Mouse (Mus musculus) liver, embryonic 14.5 days (tissue): Measurements from ENCODE around the gene Olfr905. TPM values are rescaled to one million over a fixed set of nuclear protein-coding genes. Genes with fewer than 3 reads are reported as not detected.

Experiments used
- ATAC-seq: fragments of 200-750 bp; cut with Nextera tagmentation; 2 replicates; pipeline ENCODE4 v1.8.0; 2017; ENCODE audit warnings: moderate number of reproducible peaks, mild to moderate bottlenecking, moderate library complexity; ENCODE audit not compliant: insufficient read depth
- DNase-seq, 3 experiments: peaks; one replicate each; pipeline ENCODE4 v3.0.0-alpha.2; 2012 to 2013; ENCODE audit warnings: low read depth in 3 of 3, low spot score in 3 of 3
- H3K27ac ChIP-seq: fragments of 300-500 bp; sonication (generic); 2 replicates; pipeline ENCODE4 v1.5.1; 2014; ENCODE audit warnings: moderate library complexity, mild to moderate bottlenecking, control low read depth, inconsistent platforms
- H3K27me3 ChIP-seq: fragments of 300-500 bp; sonication (generic); 2 replicates; pipeline ENCODE4 v1.6.1; 2014; ENCODE audit warnings: mild to moderate bottlenecking, low read length, moderate library complexity; ENCODE audit not compliant: control insufficient read depth, insufficient read depth
- H3K36me3 ChIP-seq: fragments of 300-500 bp; sonication (generic); replicated peaks from 2 replicates; pipeline ENCODE4 v1.6.1; 2014; ENCODE audit warnings: low read depth; ENCODE audit not compliant: control insufficient read depth, insufficient read depth
- H3K4me1 ChIP-seq, 2 experiments: fragments of 200-500 bp in 1 of 2; fragments of 300-500 bp in 1 of 2; sonication (generic) in 1 of 2; replicated peaks; 2 replicates each; pipeline ENCODE4 v1.6.1; 2012 to 2014; ENCODE audit warnings: antibody characterized with exemption in 1 of 2, inconsistent platforms in 1 of 2, low read length in 1 of 2; ENCODE audit not compliant: control insufficient read depth in 2 of 2, insufficient read depth in 2 of 2
- H3K4me2 ChIP-seq: fragments of 300-500 bp; sonication (generic); 2 replicates; pipeline ENCODE4 v1.6.1; 2014; ENCODE audit warnings: low read depth, mild to moderate bottlenecking, control low read depth, moderate library complexity
- H3K4me3 ChIP-seq, 2 experiments: fragments of 200-500 bp in 1 of 2; fragments of 300-500 bp in 1 of 2; sonication (generic) in 1 of 2; 2 replicates each; pipeline ENCODE4 v1.5.1; 2012 to 2014; ENCODE audit warnings: low read depth in 2 of 2, low read length in 2 of 2, mild to moderate bottlenecking in 2 of 2, control low read depth in 1 of 2, inconsistent platforms in 1 of 2, moderate library complexity in 1 of 2; ENCODE audit not compliant: insufficient read depth in 1 of 2
- H3K9ac ChIP-seq: fragments of 300-500 bp; sonication (generic); replicated peaks from 2 replicates; pipeline ENCODE4 v1.6.1; 2014; ENCODE audit warnings: mild to moderate bottlenecking, control low read depth, moderate library complexity
- H3K9me3 ChIP-seq: fragments of 300-500 bp; sonication (generic); 2 replicates; pipeline ENCODE4 v1.6.1; 2016; ENCODE audit warnings: low read length, mixed read lengths; ENCODE audit not compliant: control insufficient read depth
- CTCF ChIP-seq: IDR thresholded peaks from 2 replicates; pipeline ENCODE4 v1.5.1; 2016; ENCODE audit warnings: antibody characterized with exemption, low read depth, control low read depth
- EP300 ChIP-seq: IDR thresholded peaks from 2 replicates; pipeline ENCODE4 v1.6.1; 2016; ENCODE audit warnings: antibody characterized with exemption, low read depth
- WGBS: fragments of 180-500 bp; shearing (Covaris S2); extraction: QIAGEN DNeasy Blood & Tissue Kit; methylation state at CpG from one replicate; pipeline ENCODE4 v1.1.7; 2014; ENCODE audit not compliant: insufficient replicate concordance; 5-methylcytosine and 5-hydroxymethylcytosine counted together
- polyA plus RNA-seq, 2 experiments: library from polyadenylated mRNA; depleted of rRNA in 1 of 2; stranded (reverse) in 1 of 2; unstranded in 1 of 2; fragments of >200 nt; fragmentation: Nextera tagmentation in 1 of 2; extraction: Ambion mirVana in 1 of 2; gene quantifications; 2 replicates each; pipeline versions ENCODE4 v1.2.1 to v1.2.3; 2012 to 2014

Olfr905 gene
- not detected in 2 replicates for polyA plus RNA-seq (2012; rRNA removed)
- polyA plus RNA-seq (2014; fragmentation: Nextera tagmentation; extraction: Ambion mirVana) = not detected in 2 replicates

DNA sequence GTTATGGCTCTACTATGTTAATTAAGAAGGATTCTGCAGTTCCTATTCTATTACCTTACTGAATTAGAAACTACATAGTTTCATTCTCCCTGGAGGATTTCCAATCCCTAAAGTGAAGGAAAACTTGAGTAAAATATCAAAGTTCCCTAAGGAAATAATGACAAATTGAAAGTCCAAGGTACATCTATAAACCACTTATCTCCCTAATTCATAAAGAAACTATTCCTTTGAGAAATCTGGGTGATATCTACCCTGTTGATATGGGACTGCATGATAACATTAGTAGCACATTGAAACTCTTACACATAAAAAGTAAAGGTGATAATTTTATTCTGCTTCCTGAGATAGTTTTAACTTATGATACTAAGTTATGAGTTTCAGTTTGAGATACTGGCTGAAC is at the start of gene Olfr905:
Gene Olfr905, plus strand, starts transcription at position 301 of the 400 bp plus-strand sequence.
- DNase-seq (no peak), ATAC-seq (no peak)
- Histone ChIP-seq H3K27ac (no peak within 1 kb of the TSS), H3K4me1 (no peaks in the 10 kb centered on the region), H3K27me3 (no peaks in the 10 kb centered on the region), H3K4me2 (no peak within 1 kb of the TSS), H3K9ac (no peak within 1 kb of the TSS), H3K4me3 (no peak within 1 kb of the TSS), H3K36me3 (no peaks in the 10 kb centered on the region), H3K9me3 (no peaks in the 10 kb centered on the region)
- TF ChIP-seq CTCF = no peak
- TF ChIP-seq EP300 = no peak

DNA sequence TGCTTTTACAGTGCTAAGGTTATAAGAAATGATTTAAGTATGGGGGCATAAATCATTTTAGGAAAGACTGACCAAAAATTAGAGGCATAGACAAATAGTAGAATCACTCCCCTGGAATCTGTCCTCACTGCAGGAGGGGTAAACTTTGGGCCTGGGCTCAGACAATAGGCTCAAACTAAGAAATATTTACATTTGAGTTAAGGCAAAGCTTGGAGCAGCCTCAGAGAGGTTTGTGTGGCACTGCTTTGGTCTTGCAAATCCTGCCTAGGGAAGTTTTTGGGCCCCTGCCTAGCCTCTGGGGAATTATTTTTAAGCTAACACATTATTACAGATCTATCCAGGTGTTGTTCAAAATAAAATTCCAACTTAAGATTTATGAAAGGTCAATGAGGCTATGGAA is 47.1 kb upstream of the Olfr905 start:
- Histone ChIP-seq H3K4me1 (no peaks in the 10 kb centered on the region), H3K27me3 (no peaks in the 10 kb centered on the region), H3K4me2 (no peak overlapping the region), H3K36me3 (no peaks in the 10 kb centered on the region), H3K9me3 (no peaks in the 10 kb centered on the region), H3K9ac (no peak overlapping the region), H3K4me3 (no peak overlapping the region), H3K27ac (no peak overlapping the region)
- DNase-seq (no peak), ATAC-seq (no peak)
- TF ChIP-seq EP300 = no peak

DNA sequence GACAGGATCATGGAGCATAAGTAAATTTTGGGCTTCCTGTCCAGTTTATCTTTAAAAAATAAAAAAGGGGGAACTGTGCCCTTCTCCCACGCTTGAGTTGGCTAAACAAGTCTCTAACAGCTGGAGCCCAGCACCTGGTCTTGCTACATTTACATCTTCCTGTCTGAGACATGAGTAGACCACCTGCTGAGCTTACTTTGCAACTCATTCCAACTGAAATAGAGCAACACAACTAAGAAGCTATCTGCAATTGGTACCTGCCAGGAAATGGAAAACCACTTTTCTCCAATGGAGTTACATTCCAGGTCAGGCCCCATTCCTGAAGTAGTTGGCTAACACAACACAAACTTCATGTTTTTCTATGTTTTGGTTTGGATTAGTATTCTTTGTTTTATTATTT is 43.9 kb upstream of the Olfr905 start:
- 21% methylated on average over 1 of the region's 1 CpGs for WGBS
- TF ChIP-seq CTCF (no peak), EP300 (no peak)
- Histone ChIP-seq H3K9ac (no peak overlapping the region), H3K27ac (no peak overlapping the region), H3K9me3 (no peaks in the 10 kb centered on the region), H3K27me3 (no peaks in the 10 kb centered on the region), H3K4me1 (no peaks in the 10 kb centered on the region), H3K4me2 (no peak overlapping the region), H3K36me3 (no peaks in the 10 kb centered on the region), H3K4me3 (no peak overlapping the region)
- ATAC-seq (no peak), DNase-seq (no peak)

DNA sequence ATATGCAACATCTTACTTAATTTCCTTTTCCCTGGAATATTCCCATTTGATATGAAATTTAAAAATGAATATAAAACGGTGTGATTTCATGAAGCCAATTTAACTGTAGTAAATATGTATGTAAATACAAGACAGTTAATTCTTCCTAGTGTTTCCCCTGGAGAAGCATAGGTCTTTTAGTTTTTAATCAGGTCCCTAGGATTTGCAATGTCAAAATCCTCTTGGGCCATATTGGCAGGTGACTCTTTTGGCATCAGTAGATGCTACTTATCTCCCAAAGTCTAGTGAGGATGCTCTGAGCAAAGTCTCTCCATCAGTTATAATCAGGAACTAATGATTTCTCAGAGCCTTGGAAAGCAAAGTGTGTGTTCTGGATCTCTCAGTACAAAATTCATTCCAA is 41.8 kb upstream of the Olfr905 start, which contains the start of gene Olfr901:
Gene Olfr901, plus strand, starts transcription at position 301 of the 400 bp plus-strand sequence.
- no peak for TF ChIP-seq CTCF
- TF ChIP-seq EP300 = no peak
- 37% methylated on average over 1 of the region's 1 CpGs for WGBS
- H3K4me1 ChIP-seq = no peaks in the 10 kb centered on the region
- no peak within 1 kb of the TSS for H3K9ac ChIP-seq
- H3K27ac ChIP-seq = no peak within 1 kb of the TSS
- ATAC-seq = no peak
- no peak within 1 kb of the TSS for H3K4me2 ChIP-seq
- no peaks in the 10 kb centered on the region for H3K9me3 ChIP-seq
- no peaks in the 10 kb centered on the region for H3K36me3 ChIP-seq
- no peak within 1 kb of the TSS for H3K4me3 ChIP-seq
- no peaks in the 10 kb centered on the region for H3K27me3 ChIP-seq
- DNase-seq = no peak

DNA sequence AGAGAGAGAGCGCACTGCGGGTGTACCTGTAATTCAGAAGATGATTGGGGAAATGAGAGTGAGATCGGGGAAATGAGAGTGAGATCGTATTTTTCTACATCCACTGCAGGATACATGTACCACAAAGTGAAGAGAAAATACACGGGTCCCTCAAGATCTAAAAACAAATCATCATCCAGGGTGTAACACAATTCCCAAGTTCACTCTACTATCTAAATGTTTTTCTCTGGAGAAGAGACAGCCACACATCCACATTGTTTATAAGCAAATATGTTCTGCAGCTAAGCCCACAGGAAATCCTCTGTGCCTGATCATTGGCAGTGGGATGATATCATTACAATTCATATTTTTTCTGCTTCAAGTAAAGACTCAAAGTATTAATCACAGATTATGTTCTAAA is 23.6 kb upstream of the Olfr905 start, which contains the start of gene Olfr902:
Gene Olfr902, plus strand, starts transcription at position 301 of the 400 bp plus-strand sequence.
- WGBS = 70% methylated on average over 5 of the region's 5 CpGs

DNA sequence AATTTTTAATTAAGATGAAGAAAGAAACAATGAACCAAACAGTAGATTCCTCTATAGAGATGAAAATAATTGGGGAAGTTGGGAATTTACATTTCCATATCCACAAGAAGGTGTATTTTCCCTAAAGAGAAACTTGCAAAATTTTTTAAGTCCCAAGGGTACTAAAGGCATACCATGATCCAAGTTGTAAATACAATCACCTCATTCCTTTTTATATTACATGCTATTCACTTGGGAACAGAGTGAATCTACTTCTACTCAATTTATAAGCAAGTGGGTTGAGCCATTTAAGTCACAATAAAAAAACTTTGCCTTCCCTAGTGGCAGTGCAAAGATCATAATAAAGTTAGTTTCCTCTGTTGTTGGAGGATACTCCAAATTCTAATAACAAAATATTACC is 8.1 kb upstream of the Olfr905 start, which contains the start of gene Olfr904:
Gene Olfr904, plus strand, starts transcription at position 301 of the 400 bp plus-strand sequence.
- ATAC-seq (no peak), DNase-seq (no peak)
- Histone ChIP-seq H3K4me1 (no peaks in the 10 kb centered on the region), H3K9me3 (no peaks in the 10 kb centered on the region), H3K4me2 (no peak within 1 kb of the TSS), H3K36me3 (no peaks in the 10 kb centered on the region), H3K27me3 (no peaks in the 10 kb centered on the region), H3K27ac (no peak within 1 kb of the TSS), H3K9ac (no peak within 1 kb of the TSS), H3K4me3 (no peak within 1 kb of the TSS)
- no peak for TF ChIP-seq EP300
- no peak for TF ChIP-seq CTCF

More for the DNA sequence above, 23.6 kb upstream of the Olfr905 start, which contains the start of gene Olfr902:
- DNase-seq (no peak), ATAC-seq (no peak)
- no peaks in the 10 kb centered on the region for H3K27me3 ChIP-seq
- TF ChIP-seq CTCF (no peak), EP300 (no peak)
- H3K4me2 ChIP-seq = no peak within 1 kb of the TSS
- H3K9ac ChIP-seq = no peak within 1 kb of the TSS
- no peaks in the 10 kb centered on the region for H3K36me3 ChIP-seq
- H3K9me3 ChIP-seq = no peaks in the 10 kb centered on the region
- H3K4me1 ChIP-seq = no peaks in the 10 kb centered on the region
- no peak within 1 kb of the TSS for H3K27ac ChIP-seq
- H3K4me3 ChIP-seq = no peak within 1 kb of the TSS
